Mouse (Mus musculus) olfactory bulb, adult 2 months (tissue): ENCODE measurements around the gene D630045J12Rik.

Experiments
- CTCF ChIP-seq: fragments of 200-500 bp; IDR thresholded peaks from 2 replicates; pipeline ENCODE4 v1.5.1; 2012; ENCODE audit warnings: low read depth, mild to moderate bottlenecking, low read length, moderate library complexity; ENCODE audit not compliant: insufficient read depth
- POLR2A ChIP-seq: fragments of 200-500 bp; IDR thresholded peaks from 2 replicates; pipeline ENCODE4 v1.6.1; 2012; ENCODE audit warnings: mild to moderate bottlenecking, low read depth, low read length, moderate library complexity; ENCODE audit not compliant: insufficient read depth

GRCm38 (mm10) chr6:38129883-38130282 is 123.9 kb downstream of the D630045J12Rik start:
- no peak for TF ChIP-seq CTCF
- no peak for TF ChIP-seq POLR2A
